Mouse (Mus musculus): ENCODE data around the gene Usp35. TPM values are rescaled to one million over a fixed set of nuclear protein-coding genes. Genes with fewer than 3 reads are reported as not detected.

The Usp35 gene
- polyA plus RNA-seq, 2 experiments: 0.14 to 0.36 TPM

DNA sequence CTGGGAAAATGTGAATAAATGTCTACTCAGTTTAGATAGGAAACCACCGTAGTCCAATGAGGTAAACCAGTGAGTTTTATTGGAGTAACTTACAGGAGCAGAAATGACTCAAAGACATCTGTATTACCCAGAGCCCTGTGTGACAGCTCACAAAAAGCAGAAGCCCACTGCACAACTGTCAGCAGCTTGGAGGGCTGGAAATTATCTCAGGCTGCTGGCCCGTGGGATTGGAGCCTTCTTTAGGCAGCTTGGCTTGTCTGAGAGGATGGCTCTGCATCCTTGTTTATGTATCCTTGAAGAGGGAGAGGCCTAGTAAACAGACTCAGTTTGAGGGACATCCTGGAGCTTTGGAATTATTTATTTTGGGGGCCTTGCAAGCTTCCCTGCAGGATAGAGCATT lies 11.1 kb upstream of the Usp35 start:
- Histone ChIP-seq H3K4me3 (ENCODE audit: insufficient read depth in 1 of 2, low read depth in 2 of 2, low read length in 2 of 2) (no peak overlapping the region), H3K4me1 (replicated peaks; ENCODE audit: control insufficient read depth in 2 of 2, insufficient read depth in 2 of 2, low read length in 1 of 2) (peaks cover 7 to 23% of the 10 kb centered on the region in 2 experiments), H3K27ac (no peak overlapping the region), H3K27me3 (ENCODE audit: control insufficient read depth, insufficient read depth, low read length) (no peaks in the 10 kb centered on the region), H3K36me3 (replicated peaks; ENCODE audit: control insufficient read depth, insufficient read depth, low read depth) (no peaks in the 10 kb centered on the region), H3K9me3 (ENCODE audit: control insufficient read depth, low read length) (no peaks in the 10 kb centered on the region), H3K4me2 (ENCODE audit: low read depth) (no peak overlapping the region), H3K9ac (replicated peaks) (no peak overlapping the region)
- ATAC-seq (ENCODE audit: insufficient read depth): no peak
- no peak for TF ChIP-seq EP300 (IDR thresholded peaks at IDR 0.05; ENCODE audit: low read depth)
- DNase-seq (ENCODE audit: low read depth in 3 of 3, low spot score in 3 of 3): no peak
- WGBS (ENCODE audit: insufficient replicate concordance): 49% methylated on average over 2 of the region's 2 CpGs

DNA sequence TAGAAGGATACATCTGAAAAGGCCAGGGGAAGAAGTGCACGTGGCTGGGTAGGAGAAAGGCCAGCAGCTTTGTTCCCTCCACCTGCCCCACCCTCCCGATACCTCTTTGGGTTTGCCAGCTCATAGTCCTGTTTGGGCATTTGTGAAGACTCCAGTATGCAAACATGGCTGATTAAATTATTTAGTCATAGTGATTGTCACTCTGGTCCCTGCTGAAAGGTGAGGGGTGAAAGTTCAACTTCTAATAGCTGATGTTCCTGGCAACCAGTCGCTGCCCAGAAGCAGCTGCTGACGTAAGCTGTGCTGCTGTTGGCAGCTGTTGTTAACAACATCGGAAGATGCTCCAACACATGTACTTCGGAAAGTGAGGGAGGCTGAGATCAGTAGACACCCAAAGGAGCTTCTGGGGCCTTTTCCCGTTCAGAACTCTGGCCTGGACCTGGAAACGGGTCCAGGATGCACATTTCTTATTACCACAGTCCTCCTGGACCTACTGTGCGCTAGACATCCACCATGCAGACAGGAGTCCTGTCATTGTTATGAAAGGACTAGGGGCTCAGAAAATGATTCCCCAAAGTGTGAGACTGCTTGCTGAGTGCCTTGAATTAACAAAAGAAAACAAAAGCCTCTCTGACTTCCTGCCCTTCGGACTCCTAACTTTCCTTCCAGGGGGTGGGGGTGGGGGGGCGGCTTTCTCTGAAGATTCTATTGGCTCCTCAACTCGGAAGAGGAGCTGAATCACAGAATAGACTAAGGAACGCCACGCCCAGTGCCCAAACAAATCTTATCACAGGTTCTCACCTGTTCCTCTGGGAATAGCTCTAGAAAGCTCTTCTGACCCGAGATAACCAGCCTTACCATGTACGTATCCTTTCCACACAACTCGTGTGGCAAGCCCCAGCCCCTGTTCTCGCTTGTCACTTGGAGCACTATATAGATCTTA lies 9.4 kb upstream of the Usp35 start:
- Histone ChIP-seq H3K27me3 (ENCODE audit: control insufficient read depth, insufficient read depth, low read length) (no peaks in the 10 kb centered on the region), H3K4me1 (replicated peaks; ENCODE audit: control insufficient read depth in 2 of 2, insufficient read depth in 2 of 2, low read length in 1 of 2) (peaks cover 7 to 17% of the 10 kb centered on the region in 2 experiments), H3K9me3 (ENCODE audit: control insufficient read depth, low read length) (no peaks in the 10 kb centered on the region), H3K9ac (replicated peaks) (no peak overlapping the region), H3K4me3 (ENCODE audit: insufficient read depth in 1 of 2, low read depth in 2 of 2, low read length in 2 of 2) (no peak overlapping the region), H3K36me3 (replicated peaks; ENCODE audit: control insufficient read depth, insufficient read depth, low read depth) (no peaks in the 10 kb centered on the region), H3K4me2 (ENCODE audit: low read depth) (no peak overlapping the region), H3K27ac (no peak overlapping the region)
- TF ChIP-seq EP300 (IDR thresholded peaks at IDR 0.05; ENCODE audit: low read depth): peak; percentile 38; the same call in 1 of the 2 replicates
- no peak for TF ChIP-seq CTCF (IDR thresholded peaks at IDR 0.05; ENCODE audit: low read depth)
- WGBS (ENCODE audit: insufficient replicate concordance): 38% methylated on average over 18 of the region's 18 CpGs
- no peak; the same call in 1 of the 2 replicates for ATAC-seq (ENCODE audit: insufficient read depth)
- DNase-seq (ENCODE audit: low read depth in 3 of 3, low spot score in 3 of 3): peak in 1 of 3 experiments; percentile 44

DNA sequence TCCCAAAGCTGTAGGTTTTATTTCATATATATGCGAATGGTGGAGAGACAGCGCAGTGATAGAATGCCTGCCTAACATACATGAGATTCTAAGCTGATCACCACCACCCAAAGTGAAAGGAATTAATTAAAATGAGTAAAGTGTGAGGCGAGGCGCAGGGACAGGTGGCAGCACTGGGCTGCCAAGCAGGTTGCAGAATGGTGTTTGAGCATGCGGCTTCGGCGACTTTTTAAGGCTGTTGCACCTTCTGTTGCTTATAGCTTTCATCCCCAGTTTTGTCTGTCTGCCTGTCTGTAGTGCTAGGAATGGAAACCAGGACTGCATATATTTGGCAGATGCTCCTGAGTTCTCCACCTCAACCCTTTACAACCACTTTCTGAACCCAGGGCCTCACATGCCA lies 7.8 kb upstream of the Usp35 start:
- ATAC-seq (ENCODE audit: insufficient read depth) (no peak), DNase-seq (ENCODE audit: low read depth in 3 of 3, low spot score in 3 of 3) (no peak)
- Histone ChIP-seq H3K36me3 (replicated peaks; ENCODE audit: control insufficient read depth, insufficient read depth, low read depth) (no peaks in the 10 kb centered on the region), H3K4me3 (ENCODE audit: insufficient read depth in 1 of 2, low read depth in 2 of 2, low read length in 2 of 2) (no peak overlapping the region), H3K9me3 (ENCODE audit: control insufficient read depth, low read length) (no peaks in the 10 kb centered on the region), H3K27me3 (ENCODE audit: control insufficient read depth, insufficient read depth, low read length) (no peaks in the 10 kb centered on the region), H3K9ac (replicated peaks) (no peak overlapping the region), H3K4me2 (ENCODE audit: low read depth) (no peak overlapping the region), H3K27ac (no peak overlapping the region), H3K4me1 (replicated peaks; ENCODE audit: control insufficient read depth in 2 of 2, insufficient read depth in 2 of 2, low read length in 1 of 2) (peaks cover 5 to 15% of the 10 kb centered on the region in 2 experiments)
- no peak for TF ChIP-seq EP300 (IDR thresholded peaks at IDR 0.05; ENCODE audit: low read depth)
- TF ChIP-seq CTCF (IDR thresholded peaks at IDR 0.05; ENCODE audit: low read depth): 0 out of 2 replicates have a peak, but pooled peaks have one; percentile 6
- 82% methylated on average over 7 of the region's 7 CpGs for WGBS (ENCODE audit: insufficient replicate concordance)

DNA sequence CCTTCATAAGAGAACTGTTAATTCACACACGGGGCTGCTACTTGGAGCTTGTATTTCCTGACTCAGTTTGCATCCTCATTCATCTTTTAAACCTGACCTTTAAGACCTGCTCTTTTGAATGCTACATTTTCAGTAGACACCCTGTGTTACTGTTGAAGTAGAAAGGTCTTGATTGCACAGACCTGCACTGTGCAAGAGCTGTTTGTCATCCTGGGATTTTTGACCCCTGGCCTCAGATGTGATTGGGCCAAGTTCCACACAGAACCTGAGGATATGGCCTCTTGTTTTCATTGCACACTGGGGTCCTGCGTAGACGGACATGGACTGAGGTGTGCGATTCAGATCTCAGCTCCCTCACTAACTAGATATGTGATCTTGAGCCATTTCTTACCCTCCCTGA lies 6.8 kb upstream of the Usp35 start:
- no peak overlapping the region for H3K4me3 ChIP-seq (ENCODE audit: insufficient read depth in 1 of 2, low read depth in 2 of 2, low read length in 2 of 2)
- no peak overlapping the region for H3K27ac ChIP-seq
- no peak for ATAC-seq (ENCODE audit: insufficient read depth)
- H3K27me3 ChIP-seq (ENCODE audit: control insufficient read depth, insufficient read depth, low read length): no peaks in the 10 kb centered on the region
- H3K9me3 ChIP-seq (ENCODE audit: control insufficient read depth, low read length): no peaks in the 10 kb centered on the region
- H3K9ac ChIP-seq (replicated peaks): no peak overlapping the region
- H3K4me2 ChIP-seq (ENCODE audit: low read depth): no peak overlapping the region
- TF ChIP-seq CTCF (IDR thresholded peaks at IDR 0.05; ENCODE audit: low read depth) (no peak), EP300 (IDR thresholded peaks at IDR 0.05; ENCODE audit: low read depth) (no peak)
- peaks cover 5 to 15% of the 10 kb centered on the region in 2 experiments for H3K4me1 ChIP-seq (replicated peaks; ENCODE audit: control insufficient read depth in 2 of 2, insufficient read depth in 2 of 2, low read length in 1 of 2)
- no peaks in the 10 kb centered on the region for H3K36me3 ChIP-seq (replicated peaks; ENCODE audit: control insufficient read depth, insufficient read depth, low read depth)
- WGBS (ENCODE audit: insufficient replicate concordance): 64% methylated on average over 4 of the region's 4 CpGs
- no peak for DNase-seq (ENCODE audit: low read depth in 3 of 3, low spot score in 3 of 3)

DNA sequence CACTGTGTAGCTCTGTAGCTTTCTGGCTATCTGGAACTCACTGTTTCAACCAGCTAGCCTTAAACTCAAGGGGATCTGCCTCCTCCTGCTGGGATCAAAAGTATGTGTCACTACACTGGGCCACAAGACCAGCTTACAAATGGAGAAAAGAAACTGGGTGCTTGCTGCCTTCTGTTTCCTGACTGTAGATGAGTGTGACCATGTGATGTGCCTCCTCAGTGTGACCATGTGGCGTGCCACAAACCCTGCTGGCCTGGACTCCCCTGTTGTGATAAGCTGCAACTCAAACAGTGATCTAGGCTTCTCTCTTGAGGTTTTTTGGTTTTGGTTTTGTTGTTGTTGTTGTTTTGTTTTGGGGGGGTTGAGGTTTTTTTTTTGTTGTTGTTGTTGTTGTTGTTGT lies 4.9 kb upstream of the Usp35 start:
- H3K9ac ChIP-seq (replicated peaks): no peak overlapping the region
- H3K36me3 ChIP-seq (replicated peaks; ENCODE audit: control insufficient read depth, insufficient read depth, low read depth): no peaks in the 10 kb centered on the region
- no peak overlapping the region for H3K27ac ChIP-seq
- no peaks in the 10 kb centered on the region for H3K27me3 ChIP-seq (ENCODE audit: control insufficient read depth, insufficient read depth, low read length)
- ATAC-seq (ENCODE audit: insufficient read depth) (no peak), DNase-seq (ENCODE audit: low read depth in 3 of 3, low spot score in 3 of 3) (no peak)
- H3K4me1 ChIP-seq (replicated peaks; ENCODE audit: control insufficient read depth in 2 of 2, insufficient read depth in 2 of 2, low read length in 1 of 2): peaks cover 7 to 17% of the 10 kb centered on the region in 2 experiments
- H3K4me3 ChIP-seq (ENCODE audit: insufficient read depth in 1 of 2, low read depth in 2 of 2, low read length in 2 of 2): no peak overlapping the region
- TF ChIP-seq EP300 (IDR thresholded peaks at IDR 0.05; ENCODE audit: low read depth): no peak
- no peak for TF ChIP-seq CTCF (IDR thresholded peaks at IDR 0.05; ENCODE audit: low read depth)
- 21% methylated on average over 1 of the region's 1 CpGs for WGBS (ENCODE audit: insufficient replicate concordance)
- H3K9me3 ChIP-seq (ENCODE audit: control insufficient read depth, low read length): no peaks in the 10 kb centered on the region
- H3K4me2 ChIP-seq (ENCODE audit: low read depth): no peak overlapping the region
